Mouse (Mus musculus) c-Kit-positive CD71-positive TER-119-negative erythroid progenitor cells, embryonic 14.5 days (primary cell): ENCODE results near the gene Pigq.

Experiments
- DNase-seq: peaks from one replicate; pipeline ENCODE4 v3.0.0-alpha.2; 2013; ENCODE audit warnings: low read depth

Pigq gene

DNA sequence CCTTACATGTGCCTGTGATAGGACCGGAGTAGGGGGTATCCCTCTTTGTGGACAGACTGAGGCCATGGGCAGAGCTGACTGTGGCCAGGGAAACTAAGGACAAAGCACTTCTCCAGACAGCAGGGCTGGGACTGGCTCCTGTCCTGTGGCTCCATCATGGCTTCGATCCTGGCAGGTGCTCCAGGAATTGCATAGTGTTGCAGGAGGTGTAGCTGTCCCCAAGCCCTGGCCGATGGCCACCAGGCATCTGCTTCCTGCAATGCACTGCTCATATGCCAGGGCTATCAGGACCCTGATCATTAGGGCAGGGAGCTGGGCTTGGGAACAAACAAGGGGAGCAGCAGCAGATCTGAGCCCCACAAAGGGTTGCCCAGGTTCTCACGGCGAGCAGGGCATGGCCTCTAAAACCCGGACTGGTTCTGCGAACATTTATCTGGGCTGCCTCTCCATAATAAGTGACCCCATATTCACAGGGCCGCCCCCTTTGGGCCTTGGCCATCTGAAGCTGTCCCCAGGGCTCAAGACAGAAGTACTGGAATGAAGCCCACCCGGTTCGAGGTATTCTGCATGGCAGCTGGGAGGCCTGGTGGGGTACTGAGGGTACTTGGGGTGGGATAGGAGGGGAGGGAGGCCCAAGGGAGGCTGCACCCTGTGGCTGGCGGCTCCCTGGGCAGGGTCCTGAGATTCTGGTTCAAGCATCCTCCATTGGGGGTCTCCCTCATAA is 14.2 kb upstream of the Pigq start:
- no peak for DNase-seq

DNA sequence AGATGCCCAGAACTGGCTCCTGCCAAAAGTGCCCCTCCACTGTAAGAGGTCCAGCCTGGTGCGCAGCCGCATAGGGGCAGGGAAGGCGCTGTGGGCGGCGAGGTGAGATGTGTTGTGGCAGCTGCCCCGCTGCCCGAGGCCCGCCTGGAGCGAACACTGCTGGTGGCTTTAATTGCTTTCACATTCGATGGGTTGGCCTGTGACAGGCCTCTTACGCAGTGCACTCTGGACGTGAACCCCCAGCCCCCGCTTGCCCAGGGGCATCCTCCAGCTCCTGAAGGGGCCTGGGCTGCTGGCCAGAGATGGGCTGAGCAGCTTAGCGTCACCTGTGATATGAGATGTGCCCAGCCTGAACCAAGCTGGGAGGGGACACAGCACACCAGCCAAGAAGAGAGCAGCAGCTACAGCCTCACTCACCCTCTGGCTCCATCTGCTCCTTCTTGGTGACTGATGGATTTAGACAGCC is 12.9 kb upstream of the Pigq start:
- no peak for DNase-seq

DNA sequence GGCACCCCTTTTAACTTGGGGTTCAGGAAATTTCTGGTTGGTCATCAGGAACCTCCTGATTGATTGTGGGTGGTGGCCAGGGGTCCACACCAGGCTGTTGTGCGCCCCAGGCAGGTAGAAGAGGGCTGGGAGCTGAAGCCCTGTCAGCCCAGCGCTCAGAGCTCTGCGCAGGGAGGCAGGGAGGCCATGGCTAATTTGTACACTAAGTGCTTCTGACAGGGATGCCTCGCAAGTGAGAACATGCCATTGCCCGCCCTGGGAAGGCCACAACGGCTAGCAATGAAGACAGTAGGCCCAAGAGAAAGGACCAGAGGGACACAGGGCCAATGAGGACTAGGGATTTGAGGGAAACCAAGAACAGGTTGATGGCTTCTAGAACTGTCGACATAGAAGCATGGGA is 11.9 kb upstream of the Pigq start:
- no peak for DNase-seq

DNA sequence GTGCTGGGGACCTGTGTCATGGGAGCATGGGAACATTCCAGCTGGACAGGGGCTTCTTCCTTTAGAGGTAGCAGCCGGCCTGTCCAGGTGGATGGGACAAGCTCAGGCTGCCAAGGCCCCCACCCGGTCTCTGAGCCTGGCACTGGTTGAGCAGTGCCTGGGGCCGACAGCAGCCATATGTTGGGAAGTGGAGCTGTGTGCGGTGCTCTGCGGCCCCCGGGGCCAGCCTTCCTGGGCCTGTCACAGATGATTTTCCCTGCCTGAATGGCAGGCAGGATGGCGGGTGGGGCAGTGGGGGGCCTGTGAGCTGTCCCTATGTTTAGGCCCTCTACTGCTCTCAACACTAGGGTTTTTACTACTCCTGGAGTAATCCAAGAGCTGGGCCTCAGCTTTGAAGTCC is 11.5 kb upstream of the Pigq start:
- DNase-seq, result no peak

DNA sequence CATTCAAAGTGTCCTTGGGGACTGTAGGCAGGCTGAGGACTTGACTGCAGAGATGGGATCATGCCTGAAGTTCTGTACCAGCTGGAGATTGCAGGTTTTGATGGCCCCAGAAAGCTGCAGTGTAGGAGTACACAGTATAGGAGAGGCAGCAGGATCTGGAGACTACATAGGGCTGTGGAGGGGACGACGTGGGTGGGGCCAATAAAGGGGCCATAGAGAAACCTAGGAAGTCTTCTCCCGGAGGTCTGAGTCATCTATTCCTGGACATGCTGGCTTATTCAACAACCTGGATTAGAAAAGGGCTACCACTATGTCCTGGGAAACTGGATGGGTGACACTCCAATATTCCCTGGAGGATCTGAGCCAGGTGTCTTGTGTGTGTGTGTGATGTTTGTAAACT is 11.0 kb upstream of the Pigq start:
- no peak for DNase-seq

DNA sequence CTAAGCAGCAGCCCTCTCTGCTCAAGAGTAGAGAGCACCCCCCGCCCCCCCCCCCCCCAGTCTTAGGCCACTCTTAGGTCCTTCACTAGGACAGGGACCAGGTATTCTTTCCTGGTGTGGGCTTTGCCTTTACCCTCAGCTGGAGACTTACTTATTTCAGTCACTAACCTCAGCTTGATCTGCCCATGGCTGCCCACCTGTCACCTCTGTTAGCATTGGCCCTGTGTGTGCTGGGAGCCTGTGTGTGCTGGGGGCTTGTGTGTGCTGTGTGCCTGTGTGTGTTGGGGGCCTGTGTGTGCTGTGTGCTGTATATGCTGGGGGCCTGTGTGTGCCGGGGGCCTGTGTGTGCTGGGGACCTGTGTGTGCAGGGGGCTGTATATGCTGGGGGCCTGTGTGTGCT is 9.9 kb upstream of the Pigq start:
- DNase-seq, result no peak

DNA sequence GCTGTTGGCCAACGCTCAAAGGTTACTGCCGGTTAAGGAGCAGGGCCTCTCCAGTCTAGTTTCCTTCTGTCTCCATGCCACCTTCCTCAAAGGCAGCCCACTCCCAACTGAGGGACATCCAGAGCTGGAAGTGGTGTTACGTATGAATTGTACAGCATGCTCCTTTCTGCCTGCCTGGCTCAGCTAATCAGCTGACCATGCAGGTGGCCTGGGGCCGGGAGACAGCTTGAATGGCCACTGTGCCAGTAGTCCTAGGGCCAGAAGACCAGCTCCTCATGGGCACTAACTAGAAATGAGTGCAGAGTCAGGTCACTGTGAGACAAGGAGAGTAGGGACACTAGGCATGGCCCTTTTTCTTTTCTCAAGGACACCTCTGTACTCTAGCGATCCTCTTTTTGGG is 8.4 kb upstream of the Pigq start:
- no peak for DNase-seq

DNA sequence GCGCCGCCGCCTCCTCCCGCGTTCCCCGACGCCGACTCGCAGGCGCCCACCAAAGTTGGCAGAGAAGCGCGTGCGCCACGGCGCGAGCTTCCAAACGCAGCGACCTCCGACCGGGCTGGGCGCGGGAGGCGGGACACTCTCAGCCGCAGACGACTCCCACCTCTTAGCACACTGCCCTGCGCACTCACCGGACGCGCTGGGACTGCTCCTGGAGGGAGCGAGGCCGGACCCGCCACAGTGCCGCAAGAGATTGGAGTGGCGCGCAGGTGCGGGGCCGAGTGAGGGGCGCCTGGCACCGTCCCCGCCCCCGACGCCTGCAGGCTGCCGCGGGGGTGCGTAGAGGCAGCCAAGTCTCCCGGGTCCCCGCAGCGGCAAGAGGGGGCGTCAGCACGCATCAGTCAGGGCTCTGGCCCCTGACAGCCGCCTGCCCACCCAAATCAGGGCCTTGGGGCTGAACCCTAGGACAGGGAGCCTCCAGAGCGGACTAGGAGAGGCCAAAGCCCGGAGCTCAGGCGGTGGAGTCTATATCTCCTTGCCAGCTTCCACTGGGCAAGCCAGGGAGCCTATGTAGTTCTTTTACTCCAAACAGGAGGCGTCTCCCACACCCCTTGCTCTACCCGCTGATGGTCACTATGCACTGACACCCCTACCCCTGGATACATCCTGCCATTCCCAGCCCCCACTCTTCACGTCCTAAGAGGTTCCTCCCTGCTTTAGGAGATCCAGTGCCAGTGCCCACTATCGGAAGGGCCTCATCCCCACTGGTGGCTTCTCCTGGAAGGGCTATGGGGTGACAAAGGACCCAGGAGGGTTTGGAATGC is 7.3 kb upstream of the Pigq start, which contains the start of gene A930017K11Rik:
A930017K11Rik (minus strand) TSS at position 763 of the 821 bp plus-strand sequence.
- DNase-seq, result no peak

DNA sequence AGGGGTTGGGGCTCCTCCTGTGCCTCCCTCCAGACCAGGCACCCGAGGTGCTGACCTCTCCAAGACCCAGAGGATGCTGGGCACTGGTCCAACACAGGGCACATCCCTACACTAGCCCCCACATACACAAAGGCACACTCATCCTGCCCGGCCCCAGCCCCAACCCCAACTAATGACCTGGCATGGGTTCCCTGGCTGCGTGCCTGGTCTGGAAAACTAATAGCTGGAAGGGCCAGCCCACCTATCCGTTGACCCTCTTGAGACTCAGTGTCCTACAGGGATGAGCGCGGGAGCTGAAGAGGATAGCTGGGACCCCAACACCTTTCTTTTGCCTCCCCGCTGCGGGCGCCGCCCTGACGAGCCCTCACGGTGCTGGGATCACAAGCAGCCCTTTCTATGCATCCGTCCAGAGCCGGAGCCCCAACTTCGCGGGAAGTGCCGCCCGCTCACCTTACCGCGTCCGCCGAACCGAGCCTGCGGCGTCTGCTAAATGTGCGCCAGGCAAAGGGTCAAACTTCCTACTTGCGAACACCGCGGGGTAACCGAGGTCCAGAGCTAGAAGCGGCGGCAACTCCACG is 6.6 kb upstream of the Pigq start:
- DNase-seq, result no peak

DNA sequence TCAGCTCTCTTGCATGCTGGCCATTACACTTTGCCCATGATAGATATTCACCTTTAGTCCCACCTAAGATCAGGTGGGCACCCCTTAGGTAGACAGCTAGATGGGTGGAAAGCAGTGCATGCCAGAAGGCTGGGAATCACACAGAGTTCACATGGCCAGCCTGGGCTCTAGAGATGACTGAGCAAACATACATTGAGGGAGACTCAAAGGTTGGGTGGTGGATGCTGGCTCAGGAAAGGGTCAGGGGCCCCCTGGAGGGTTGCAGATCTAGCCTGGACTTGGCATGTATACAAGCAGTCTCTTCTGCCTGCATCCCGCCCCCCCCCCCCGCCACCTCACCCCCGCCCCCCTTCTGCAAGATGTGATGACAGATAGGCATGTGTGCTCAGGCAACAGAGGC is 6.0 kb upstream of the Pigq start:
- no peak for DNase-seq

DNA sequence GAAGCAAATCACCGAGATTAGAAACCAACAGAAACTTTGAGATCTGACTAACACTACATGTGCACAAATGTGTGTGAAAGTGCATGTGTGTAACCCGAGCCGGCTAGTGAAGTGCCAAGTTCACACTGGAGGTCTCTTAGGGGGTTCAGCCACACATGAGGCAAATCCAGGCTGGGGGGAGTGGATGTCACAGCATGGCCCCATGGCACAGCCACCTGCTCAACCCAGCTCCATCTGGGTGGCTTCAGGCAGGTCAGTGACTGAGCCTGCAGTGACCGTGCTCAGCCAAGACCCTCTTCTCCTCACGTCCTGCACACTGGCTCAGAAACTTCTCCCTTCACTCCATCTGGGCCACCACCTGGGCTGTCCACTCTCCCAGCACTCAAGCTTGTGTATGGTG is 5.2 kb upstream of the Pigq start:
- DNase-seq, result no peak

DNA sequence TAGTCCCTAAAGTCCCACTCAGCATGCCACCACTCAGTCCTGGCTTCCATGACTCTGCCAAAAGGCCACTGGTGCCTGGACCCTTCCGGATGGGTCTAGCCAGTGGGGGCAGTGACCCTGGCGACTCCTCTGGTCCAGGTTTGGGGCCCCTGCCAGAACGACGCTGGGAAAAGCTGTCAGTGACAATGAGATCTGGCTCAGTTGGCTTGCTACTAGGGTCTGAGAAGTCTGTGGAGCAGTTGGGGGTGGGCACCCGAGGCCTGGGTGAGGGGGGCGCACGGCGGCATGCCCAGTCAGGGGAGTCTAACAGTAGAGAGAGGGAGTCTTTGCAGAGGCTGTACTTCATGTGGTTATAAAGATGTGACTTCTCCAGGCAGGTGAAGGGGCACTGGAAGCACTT is 3.3 kb upstream of the Pigq start:
- no peak for DNase-seq

DNA sequence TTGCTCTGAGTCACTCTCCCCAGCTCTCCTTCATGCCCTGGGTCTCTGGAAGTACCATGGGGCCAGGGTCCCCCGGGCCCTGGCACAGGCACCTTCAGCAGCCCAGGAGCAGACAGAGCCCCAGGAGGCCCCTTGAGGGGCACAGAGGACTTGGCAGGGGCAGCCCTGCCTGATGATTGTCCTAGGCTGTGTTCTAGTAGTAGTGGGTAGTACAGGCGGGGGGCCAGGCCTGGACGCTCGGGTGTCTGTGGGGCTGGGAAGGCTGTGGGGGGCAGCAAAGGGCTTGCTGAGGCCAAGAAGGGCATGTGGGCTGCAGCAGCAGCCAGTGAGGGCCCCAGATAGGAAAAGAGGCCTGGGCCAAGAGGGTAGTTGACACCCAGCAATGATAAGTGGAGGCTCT is 2.8 kb upstream of the Pigq start:
- no peak for DNase-seq

DNA sequence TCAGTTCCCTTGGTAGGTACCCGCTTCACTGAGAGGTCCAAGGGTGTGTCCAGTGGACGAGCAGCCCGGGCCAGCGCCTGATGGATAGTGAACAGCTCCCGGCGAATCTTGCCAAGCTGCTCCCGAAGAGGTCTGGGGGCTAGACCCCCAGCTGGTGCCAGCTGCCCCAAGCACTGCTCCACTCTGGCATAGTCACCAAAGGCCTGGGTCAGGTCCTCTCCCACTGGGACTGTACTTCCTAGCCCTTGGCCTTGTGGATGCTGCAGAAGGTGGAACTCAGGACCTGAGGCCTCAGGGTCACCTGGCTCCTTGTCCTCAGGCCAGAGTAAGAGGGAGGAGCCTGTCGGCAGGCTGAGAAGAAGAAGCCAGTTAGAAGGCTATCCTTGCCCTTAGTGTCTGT is 2.2 kb upstream of the Pigq start:
- DNase-seq, result no peak

DNA sequence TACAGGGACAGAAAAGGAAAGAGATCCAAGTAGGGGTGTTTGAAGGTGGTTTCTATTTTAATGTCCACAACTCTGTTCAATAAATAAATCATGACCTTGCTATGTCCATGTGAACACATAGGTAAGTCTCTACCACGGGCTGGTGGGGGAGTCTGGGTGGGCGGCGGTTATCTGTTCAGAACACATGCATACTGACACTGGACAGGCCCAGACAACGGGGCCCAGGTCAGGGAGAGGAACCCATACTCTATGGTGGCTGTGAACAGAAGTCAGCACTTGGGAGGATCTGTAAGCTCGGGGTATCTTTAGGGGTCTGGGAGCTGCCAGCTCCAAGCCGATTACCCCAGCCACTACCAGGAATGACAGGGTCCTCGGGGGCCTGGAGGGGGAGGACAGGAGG is 1.6 kb upstream of the Pigq start:
- DNase-seq, result no peak

DNA sequence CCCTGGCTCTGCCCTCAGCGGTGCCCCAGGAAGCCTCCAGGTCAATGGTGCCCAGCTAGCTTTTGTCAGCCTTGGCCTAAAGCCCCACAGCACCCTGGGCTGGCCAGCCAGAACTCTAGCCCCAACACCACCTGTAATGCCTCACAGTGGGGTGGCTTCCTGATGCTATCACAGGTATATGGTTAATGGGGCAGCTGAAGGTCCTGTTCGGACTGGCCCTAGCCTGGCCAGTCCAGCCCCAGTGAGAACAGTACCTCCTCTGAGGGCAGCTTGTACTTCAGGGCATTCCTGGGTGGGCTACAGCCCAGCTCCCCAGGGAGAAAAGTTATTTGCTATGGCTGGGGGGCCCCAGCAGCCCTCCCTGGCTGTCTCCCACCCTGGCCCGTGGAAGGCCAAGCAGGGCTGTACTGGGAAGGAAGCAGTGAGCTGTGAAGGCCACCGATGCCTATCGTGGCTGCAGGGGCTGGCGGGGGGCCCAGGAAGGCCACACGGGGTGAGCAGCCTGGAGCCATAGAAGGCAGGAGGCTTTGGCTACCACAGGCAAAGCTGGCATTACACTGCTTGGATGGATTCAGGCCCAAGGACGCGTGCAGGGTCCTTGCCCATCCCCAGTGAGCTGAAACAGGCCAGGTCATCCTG is 900 bp upstream of the Pigq start:
- no peak for DNase-seq

DNA sequence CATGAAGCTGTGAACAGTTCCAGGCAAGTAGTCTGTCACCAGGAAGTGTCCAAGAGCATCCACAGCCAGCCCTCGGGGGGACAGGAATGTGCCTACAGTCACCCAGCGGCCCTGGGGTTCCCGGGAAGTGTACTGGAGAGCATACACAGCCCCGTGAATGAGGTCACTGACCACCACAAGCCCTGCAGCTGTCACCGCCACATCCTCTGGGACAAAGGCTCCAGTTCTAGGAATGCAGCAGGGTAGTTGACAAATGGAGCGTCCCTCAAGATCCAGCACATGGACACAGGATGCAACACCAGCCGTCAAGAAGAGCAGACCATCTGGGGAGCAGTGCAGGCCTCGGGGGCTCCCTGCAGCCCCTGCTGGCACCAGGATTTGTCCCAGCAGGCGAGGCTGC is 967 bp downstream of the Pigq start:
- no peak for DNase-seq

DNA sequence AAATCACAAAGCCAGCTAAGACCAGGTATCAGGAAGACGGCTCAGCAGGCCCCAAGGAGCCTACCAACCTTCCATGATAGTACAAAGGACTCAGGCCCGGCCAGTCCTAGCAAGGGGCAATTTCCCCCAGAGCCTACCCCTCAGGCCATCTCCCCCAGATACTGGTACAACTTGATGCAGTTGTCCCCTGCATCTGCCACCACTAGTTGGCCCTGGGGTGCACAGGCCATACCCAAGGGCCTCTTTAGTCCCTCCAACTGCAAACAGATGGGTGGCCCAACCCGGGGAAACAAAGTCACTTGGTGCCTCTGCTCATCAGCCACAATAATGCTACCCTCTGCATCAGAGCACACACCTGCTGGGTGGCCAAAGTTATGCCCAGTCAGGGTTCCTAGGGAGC is 1.5 kb downstream of the Pigq start:
- no peak for DNase-seq

DNA sequence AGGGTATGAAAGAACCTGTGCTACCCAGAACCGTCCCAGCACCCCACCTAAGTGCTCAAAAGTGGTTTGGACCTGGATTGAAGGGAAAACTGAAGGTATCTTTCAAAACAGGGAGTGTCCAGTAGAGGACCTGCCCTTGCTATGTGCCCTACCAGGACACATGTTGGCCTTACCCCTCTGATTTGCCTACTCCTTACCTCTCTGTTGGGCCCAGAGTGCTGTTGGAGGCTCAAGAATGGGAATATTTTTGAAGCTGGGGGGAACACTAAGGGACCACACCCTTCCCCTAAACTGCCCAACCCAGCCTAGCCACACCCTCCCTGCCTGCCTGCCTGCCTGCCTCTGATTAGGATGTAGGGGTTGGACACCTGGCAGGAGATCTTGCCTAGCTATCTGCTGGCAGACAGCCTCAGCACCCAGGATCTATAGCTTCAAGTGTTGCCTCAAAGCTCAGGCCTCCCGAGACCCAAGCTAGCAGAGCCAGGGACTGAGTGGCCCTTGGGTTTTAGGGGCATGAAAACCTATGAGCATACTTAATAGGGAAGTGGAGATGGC is 2.1 kb downstream of the Pigq start:
- DNase-seq, result peak; percentile 86

DNA sequence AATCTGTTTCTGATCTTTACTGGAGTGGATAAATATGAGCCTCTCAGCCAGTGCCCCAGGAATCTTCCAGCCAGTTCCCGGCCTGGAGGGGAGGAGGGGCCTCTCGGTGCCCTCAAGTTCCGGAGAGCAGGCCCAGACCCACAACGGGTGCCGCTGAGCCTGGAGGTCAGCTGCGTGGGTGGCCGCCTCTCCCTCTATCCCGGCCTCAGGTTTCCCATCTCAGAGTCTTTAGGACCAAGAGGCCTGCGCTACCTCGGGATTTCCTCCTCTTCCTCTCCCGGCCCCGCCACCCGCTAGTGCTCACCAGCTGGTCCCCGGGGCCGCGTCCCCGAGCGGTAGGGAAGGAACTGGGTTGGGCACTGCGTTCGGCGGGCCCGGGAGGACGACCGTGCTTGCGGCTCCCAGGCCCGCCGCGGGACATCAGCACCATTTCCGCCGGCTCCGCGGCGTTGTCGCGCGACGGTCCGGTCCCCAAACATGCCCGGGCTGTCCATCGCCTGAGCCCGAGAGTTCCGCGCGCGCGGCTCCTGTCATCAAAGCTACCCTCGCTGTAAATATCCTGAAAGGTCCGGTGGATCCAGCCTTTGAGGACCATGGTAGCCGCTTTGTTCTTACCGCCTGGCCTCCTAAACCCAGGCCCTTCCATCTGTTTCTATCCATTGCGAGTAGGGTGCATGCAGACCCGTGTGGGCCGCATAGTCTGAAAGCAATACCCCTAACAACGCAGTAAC is 3.1 kb downstream of the Pigq start:
- DNase-seq, result no peak

DNA sequence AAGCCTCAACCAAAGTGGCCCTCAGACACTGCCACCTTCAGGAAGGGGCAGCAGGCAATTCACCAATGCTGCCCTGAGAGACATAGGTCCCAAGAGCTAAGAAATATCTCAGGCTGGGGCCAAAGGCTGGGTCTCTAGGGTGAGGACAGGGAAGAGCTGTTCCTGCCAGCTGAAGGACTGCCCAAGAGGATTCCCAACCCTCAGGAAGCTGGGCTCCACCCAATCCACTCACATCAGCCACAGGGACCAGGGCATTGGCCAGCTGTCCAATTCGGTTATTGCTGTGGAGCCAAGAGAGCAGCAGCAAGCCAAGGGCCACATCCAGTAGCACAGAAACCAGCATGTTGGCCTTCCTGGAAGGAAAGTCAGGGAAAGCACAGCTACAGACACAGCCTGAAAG is 10.2 kb downstream of the Pigq start:
- no peak for DNase-seq

DNA sequence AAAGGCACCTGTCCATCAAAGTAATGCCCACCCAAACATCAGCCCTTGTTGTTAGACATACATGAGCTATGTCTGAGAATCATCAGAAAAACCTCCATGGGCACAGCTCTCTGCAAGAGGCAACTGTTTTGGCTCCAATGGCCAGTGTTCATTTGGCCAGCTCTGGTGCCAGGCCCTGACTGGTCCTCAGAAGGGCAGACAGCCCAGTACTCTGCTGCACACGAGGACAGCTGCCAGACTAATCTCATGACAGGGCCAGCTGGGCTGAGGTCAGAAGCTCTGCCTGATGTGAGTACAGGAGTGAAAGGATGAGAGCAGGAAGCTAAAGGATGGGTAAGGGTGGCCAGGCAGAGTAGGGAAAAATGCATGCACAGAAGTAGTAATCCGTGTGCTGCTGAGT is 19.4 kb downstream of the Pigq start:
- DNase-seq, result no peak
